Mouse (Mus musculus) hindbrain, embryonic 15.5 days (tissue): ENCODE measurements at regions not wholly inside any gene's neighbourhood (a gene's known extent, or its start where the extent isn't known, plus 50 kb on each side); places are given as distances from the start of the nearest gene placed in this dataset.

Experiments
- ATAC-seq: fragments of 200-750 bp; cut with Nextera tagmentation; 2 replicates; pipeline ENCODE4 v1.8.0; 2017; ENCODE audit warnings: low read depth, moderate number of reproducible peaks, moderate TSS enrichment; ENCODE audit not compliant: low FRiP score
- H3K27ac ChIP-seq: fragments of 300-500 bp; sonication (generic); replicated peaks from 2 replicates; pipeline ENCODE4 v1.5.1; 2015; ENCODE audit warnings: mild to moderate bottlenecking, inconsistent platforms
- H3K27me3 ChIP-seq: fragments of 300-500 bp; sonication (generic); 2 replicates; pipeline ENCODE4 v1.6.1; 2015; ENCODE audit warnings: control low read depth, inconsistent platforms
- H3K36me3 ChIP-seq: fragments of 300-500 bp; sonication (generic); 2 replicates; pipeline ENCODE4 v1.6.1; 2015; ENCODE audit warnings: control low read depth, inconsistent platforms
- H3K4me1 ChIP-seq: fragments of 300-500 bp; sonication (generic); replicated peaks from 2 replicates; pipeline ENCODE4 v1.6.1; 2015; ENCODE audit warnings: control low read depth, inconsistent platforms
- H3K4me2 ChIP-seq: fragments of 300-500 bp; sonication (generic); 2 replicates; pipeline ENCODE4 v1.6.1; 2015; ENCODE audit warnings: moderate library complexity, mild to moderate bottlenecking, inconsistent platforms
- H3K4me3 ChIP-seq: fragments of 300-500 bp; sonication (generic); 2 replicates; pipeline ENCODE4 v1.5.1; 2015; ENCODE audit warnings: mild to moderate bottlenecking, inconsistent platforms
- H3K9ac ChIP-seq: fragments of 300-500 bp; sonication (generic); 2 replicates; pipeline ENCODE4 v1.6.1; 2015; ENCODE audit warnings: inconsistent platforms
- H3K9me3 ChIP-seq: fragments of 300-500 bp; sonication (generic); 2 replicates; pipeline ENCODE4 v1.6.1; 2016; ENCODE audit warnings: control low read depth, inconsistent platforms
- WGBS: fragments of 180-500 bp; shearing (Covaris S2); methylation state at CpG from one replicate; pipeline ENCODE4 v1.1.7; 2015; 5-methylcytosine and 5-hydroxymethylcytosine counted together

GRCm38 (mm10) chr4:7987781-7988180 is 251.1 kb downstream of the Car8 start:
- Histone ChIP-seq H3K4me2 (no peak overlapping the region), H3K4me3 (no peak overlapping the region), H3K27ac (no peak overlapping the region), H3K4me1 (no peaks in the 10 kb centered on the region), H3K27me3 (no peaks in the 10 kb centered on the region), H3K9me3 (no peaks in the 10 kb centered on the region), H3K9ac (no peak overlapping the region), H3K36me3 (no peaks in the 10 kb centered on the region)
- no peak for ATAC-seq
- WGBS, result 94% methylated on average over 1 of the region's 1 CpGs

GRCm38 (mm10) chr4:7987346-7987745 is 251.5 kb downstream of the Car8 start:
- no peak overlapping the region for H3K9ac ChIP-seq
- no peak overlapping the region for H3K4me2 ChIP-seq
- no peak overlapping the region for H3K4me3 ChIP-seq
- no peaks in the 10 kb centered on the region for H3K9me3 ChIP-seq
- WGBS, result 90% methylated on average over 3 of the region's 3 CpGs
- no peaks in the 10 kb centered on the region for H3K4me1 ChIP-seq
- no peaks in the 10 kb centered on the region for H3K27me3 ChIP-seq
- no peak overlapping the region for H3K27ac ChIP-seq
- H3K36me3 ChIP-seq, result no peaks in the 10 kb centered on the region
- no peak for ATAC-seq

GRCm38 (mm10) chr4:7984814-7985213 is 254.0 kb downstream of the Car8 start:
- H3K4me2 ChIP-seq, result no peak overlapping the region
- no peak for ATAC-seq
- WGBS, result 76% methylated on average over 6 of the region's 6 CpGs
- no peaks in the 10 kb centered on the region for H3K27me3 ChIP-seq
- H3K4me3 ChIP-seq, result no peak overlapping the region
- no peak overlapping the region for H3K27ac ChIP-seq
- H3K36me3 ChIP-seq, result no peaks in the 10 kb centered on the region
- H3K9me3 ChIP-seq, result no peaks in the 10 kb centered on the region
- H3K4me1 ChIP-seq, result no peaks in the 10 kb centered on the region
- H3K9ac ChIP-seq, result no peak overlapping the region

- WGBS, result 57% methylated on average over 12 of the region's 12 CpGs
- H3K4me2 ChIP-seq, result no peak overlapping the region
- H3K4me3 ChIP-seq, result no peak overlapping the region
- H3K36me3 ChIP-seq, result no peaks in the 10 kb centered on the region
- no peak for ATAC-seq
- no peak overlapping the region for H3K9ac ChIP-seq
- H3K27ac ChIP-seq, result no peak overlapping the region
- no peaks in the 10 kb centered on the region for H3K27me3 ChIP-seq
- no peaks in the 10 kb centered on the region for H3K9me3 ChIP-seq
- H3K4me1 ChIP-seq, result no peaks in the 10 kb centered on the region
Measured at GRCm38 (mm10) chr4:7979772-7980351, 259.0 kb downstream of the Car8 start.

- H3K9me3 ChIP-seq, result no peaks in the 10 kb centered on the region
- no peak for ATAC-seq
- no peak overlapping the region for H3K4me2 ChIP-seq
- no peak overlapping the region for H3K4me3 ChIP-seq
- WGBS, result 60% methylated on average over 5 of the region's 5 CpGs
- no peaks in the 10 kb centered on the region for H3K4me1 ChIP-seq
- no peak overlapping the region for H3K9ac ChIP-seq
- H3K27ac ChIP-seq, result no peak overlapping the region
- no peaks in the 10 kb centered on the region for H3K27me3 ChIP-seq
- no peaks in the 10 kb centered on the region for H3K36me3 ChIP-seq
Measured at GRCm38 (mm10) chr4:7977661-7978444, 261.0 kb downstream of the Car8 start.

GRCm38 (mm10) chr4:7970272-7970671 is 268.6 kb downstream of the Car8 start:
- no peak overlapping the region for H3K4me3 ChIP-seq
- H3K9ac ChIP-seq, result no peak overlapping the region
- no peak overlapping the region; the same call in 1 of the 2 replicates for H3K27ac ChIP-seq
- no peaks in the 10 kb centered on the region for H3K27me3 ChIP-seq
- no peaks in the 10 kb centered on the region for H3K4me1 ChIP-seq
- no peaks in the 10 kb centered on the region for H3K36me3 ChIP-seq
- no peaks in the 10 kb centered on the region for H3K9me3 ChIP-seq
- no peak overlapping the region for H3K4me2 ChIP-seq
- ATAC-seq, result peak; percentile 77
- 39% methylated on average over 6 of the region's 6 CpGs for WGBS

- ATAC-seq, result no peak
- WGBS, result 94% methylated on average over 5 of the region's 5 CpGs
- no peak overlapping the region for H3K9ac ChIP-seq
- no peak overlapping the region for H3K4me2 ChIP-seq
- no peaks in the 10 kb centered on the region for H3K9me3 ChIP-seq
- H3K4me3 ChIP-seq, result no peak overlapping the region
- H3K4me1 ChIP-seq, result no peaks in the 10 kb centered on the region
- H3K36me3 ChIP-seq, result no peaks in the 10 kb centered on the region
- no peak overlapping the region for H3K27ac ChIP-seq
- H3K27me3 ChIP-seq, result no peaks in the 10 kb centered on the region
Measured at GRCm38 (mm10) chr4:7965663-7966062, 273.2 kb downstream of the Car8 start.

- no peaks in the 10 kb centered on the region for H3K27me3 ChIP-seq
- H3K4me2 ChIP-seq, result no peak overlapping the region
- no peak overlapping the region for H3K4me3 ChIP-seq
- 58% methylated on average over 5 of the region's 5 CpGs for WGBS
- ATAC-seq, result no peak
- no peaks in the 10 kb centered on the region for H3K36me3 ChIP-seq
- H3K9ac ChIP-seq, result no peak overlapping the region
- no peaks in the 10 kb centered on the region for H3K4me1 ChIP-seq
- no peak overlapping the region for H3K27ac ChIP-seq
- H3K9me3 ChIP-seq, result no peaks in the 10 kb centered on the region
Measured at GRCm38 (mm10) chr4:7961521-7962172, 277.2 kb downstream of the Car8 start.

- Histone ChIP-seq H3K36me3 (no peaks in the 10 kb centered on the region), H3K4me2 (no peak overlapping the region), H3K4me1 (no peaks in the 10 kb centered on the region), H3K27ac (no peak overlapping the region), H3K9me3 (no peaks in the 10 kb centered on the region), H3K9ac (no peak overlapping the region), H3K4me3 (no peak overlapping the region), H3K27me3 (no peaks in the 10 kb centered on the region)
- 52% methylated on average over 2 of the region's 2 CpGs for WGBS
- ATAC-seq, result no peak
Measured at GRCm38 (mm10) chr4:7960335-7960734, 278.5 kb downstream of the Car8 start.

- no peak overlapping the region for H3K27ac ChIP-seq
- H3K4me2 ChIP-seq, result no peak overlapping the region
- no peak overlapping the region for H3K4me3 ChIP-seq
- WGBS, result 83% methylated on average over 1 of the region's 1 CpGs
- no peak overlapping the region for H3K9ac ChIP-seq
- H3K27me3 ChIP-seq, result no peaks in the 10 kb centered on the region
- H3K36me3 ChIP-seq, result no peaks in the 10 kb centered on the region
- H3K4me1 ChIP-seq, result no peaks in the 10 kb centered on the region
- no peak for ATAC-seq
- no peaks in the 10 kb centered on the region for H3K9me3 ChIP-seq
Measured at GRCm38 (mm10) chr4:7948020-7948419, 290.8 kb downstream of the Car8 start.

GRCm38 (mm10) chr4:7921503-7921902 is 317.3 kb downstream of the Car8 start:
- no peak overlapping the region for H3K4me3 ChIP-seq
- 68% methylated on average over 2 of the region's 2 CpGs for WGBS
- no peak overlapping the region for H3K27ac ChIP-seq
- H3K9me3 ChIP-seq, result no peaks in the 10 kb centered on the region
- no peaks in the 10 kb centered on the region for H3K27me3 ChIP-seq
- no peak for ATAC-seq
- no peak overlapping the region for H3K4me2 ChIP-seq
- H3K9ac ChIP-seq, result no peak overlapping the region
- H3K36me3 ChIP-seq, result no peaks in the 10 kb centered on the region
- no peaks in the 10 kb centered on the region for H3K4me1 ChIP-seq

GRCm38 (mm10) chr4:7913191-7913590 is 325.6 kb downstream of the Car8 start:
- WGBS, result 96% methylated on average over 2 of the region's 2 CpGs
- Histone ChIP-seq H3K4me3 (no peak overlapping the region), H3K9me3 (no peaks in the 10 kb centered on the region), H3K27me3 (no peaks in the 10 kb centered on the region), H3K27ac (no peak overlapping the region), H3K36me3 (no peaks in the 10 kb centered on the region), H3K9ac (no peak overlapping the region), H3K4me2 (no peak overlapping the region), H3K4me1 (no peaks in the 10 kb centered on the region)
- ATAC-seq, result no peak
